ENCODE assay signal across 14 mouse cellular contexts in genomic region chr6:29638844-29639460, GRCm38 (mm10). TPM values are rescaled to one million over a fixed set of nuclear protein-coding genes. Genes with fewer than 3 reads are reported as not detected.
A peak's percentile ranks its signal among the peaks of the same experiment; 100 is the strongest.
DNase-seq lines count a peak whose midpoint lies in the region; ATAC-seq and TF ChIP-seq lines count a peak whose summit lies in the region.
"Had no signal": no experiment of that assay in that cellular context is flagged by ENCODE, and none has a peak within 500 bp of the region (broad histone marks: within the 10 kb centered on the region; RNA-seq: fewer than 3 reads in every experiment).

No protein-coding gene starts in this region.

- no peak for TF ChIP-seq CTCF in stomach, postnatal 0 days (IDR thresholded peaks at IDR 0.05; ENCODE audit: low read depth)

- TF ChIP-seq EP300 in stomach, postnatal 0 days (optimal IDR thresholded peaks at IDR 0.05) = no peak

- peaks cover 17% of the 10 kb centered on the region for H3K27me3 ChIP-seq in forebrain, embryonic 10.5 days (ENCODE audit: poor library complexity, severe bottlenecking)
- no peaks in the 10 kb centered on the region for H3K27me3 ChIP-seq in forebrain, embryonic 15.5 days
- no peaks in the 10 kb centered on the region for H3K27me3 ChIP-seq in kidney, embryonic 14.5 days (ENCODE audit: control insufficient read depth, insufficient read depth, low read length)
- H3K27me3 ChIP-seq in neural tube, embryonic 13.5 days = no peaks in the 10 kb centered on the region
- no peaks in the 10 kb centered on the region for H3K27me3 ChIP-seq in stomach, postnatal 0 days (ENCODE audit: control insufficient read depth, insufficient read depth, low read length)

- H3K4me1 ChIP-seq in forebrain, embryonic 10.5 days = peaks cover 20% of the 10 kb centered on the region
- H3K4me1 ChIP-seq in forebrain, embryonic 15.5 days = no peaks in the 10 kb centered on the region
- H3K4me1 ChIP-seq in kidney, embryonic 14.5 days (ENCODE audit: control insufficient read depth, insufficient read depth, low read length) = peaks cover 6% of the 10 kb centered on the region; the same call in 1 of the 2 replicates
- 0 out of 2 replicates have a peak, but pooled peaks cover 3% of the 10 kb centered on the region for H3K4me1 ChIP-seq in neural tube, embryonic 13.5 days (replicated peaks)
- no peaks in the 10 kb centered on the region for H3K4me1 ChIP-seq in stomach, postnatal 0 days (replicated peaks; ENCODE audit: control insufficient read depth, insufficient read depth)

- ATAC-seq in forebrain, embryonic 15.5 days (replicated peaks) = no peak
- no peak for ATAC-seq in kidney, embryonic 14.5 days (ENCODE audit: low FRiP score, low TSS enrichment)
- ATAC-seq in neural tube, embryonic 13.5 days (ENCODE audit: low read depth) = no peak
- 0 out of 2 replicates have a peak, but pooled peaks have one; percentile 24 for ATAC-seq in stomach, postnatal 0 days (ENCODE audit: low FRiP score, low TSS enrichment)

- no peak overlapping the region for H3K9ac ChIP-seq in forebrain, embryonic 15.5 days (replicated peaks)
- no peak overlapping the region for H3K9ac ChIP-seq in kidney, embryonic 14.5 days (ENCODE audit: low read depth, low read length)
- H3K9ac ChIP-seq in neural tube, embryonic 13.5 days = no peak overlapping the region
- H3K9ac ChIP-seq in stomach, postnatal 0 days (ENCODE audit: low read length) = no peak overlapping the region
- H3K9ac ChIP-seq: lung, embryonic 14.5 days had no signal

- DNase-seq in forebrain, embryonic 10.5 days (ENCODE audit: extremely low spot score, low spot score) = no peak
- DNase-seq in kidney, adult 8-10 months = no peak
- DNase-seq in neural tube, embryonic 10.5 days (ENCODE audit: extremely low spot score, low spot score) = no peak
- DNase-seq in stomach, postnatal 0 days (ENCODE audit: low spot score) = no peak
- no peak for DNase-seq in embryo, embryonic 10 days (ENCODE audit: low spot score)
- DNase-seq: cerebellum, adult 11 months; heart, postnatal 14 days; kidney, postnatal 14 days; left cerebral cortex, postnatal 4 days; lung, embryonic 14.5 days; thymus, adult 2 months had no signal

- no peak overlapping the region for H3K4me2 ChIP-seq in forebrain, embryonic 15.5 days (replicated peaks)
- peak overlapping the region; percentile 27 for H3K4me2 ChIP-seq in kidney, embryonic 14.5 days (replicated peaks; ENCODE audit: low read depth, low read length)
- H3K4me2 ChIP-seq in neural tube, embryonic 13.5 days = 0 out of 2 replicates have a peak overlapping the region, but pooled peaks have one; percentile 11
- H3K4me2 ChIP-seq in stomach, postnatal 0 days (replicated peaks; ENCODE audit: low read depth) = no peak overlapping the region
- H3K4me2 ChIP-seq: lung, embryonic 14.5 days had no signal

- no peaks in the 10 kb centered on the region for H3K36me3 ChIP-seq in forebrain, embryonic 10.5 days (replicated peaks)
- no peaks in the 10 kb centered on the region for H3K36me3 ChIP-seq in forebrain, embryonic 15.5 days
- no peaks in the 10 kb centered on the region for H3K36me3 ChIP-seq in kidney, embryonic 14.5 days (ENCODE audit: control insufficient read depth, insufficient read depth, low read length)
- no peaks in the 10 kb centered on the region for H3K36me3 ChIP-seq in neural tube, embryonic 13.5 days
- no peaks in the 10 kb centered on the region for H3K36me3 ChIP-seq in stomach, postnatal 0 days (ENCODE audit: control insufficient read depth, insufficient read depth, low read length)

- H3K27ac ChIP-seq in forebrain, embryonic 10.5 days = peak overlapping the region; percentile 44; the same call in 1 of the 2 replicates
- no peak overlapping the region for H3K27ac ChIP-seq in forebrain, embryonic 15.5 days (replicated peaks)
- H3K27ac ChIP-seq in kidney, embryonic 14.5 days (ENCODE audit: low read depth, low read length) = no peak overlapping the region
- no peak overlapping the region for H3K27ac ChIP-seq in neural tube, embryonic 13.5 days (replicated peaks)
- no peak overlapping the region for H3K27ac ChIP-seq in stomach, postnatal 0 days (replicated peaks)

- H3K4me3 ChIP-seq in forebrain, embryonic 10.5 days = peak overlapping the region; percentile 26
- no peak overlapping the region for H3K4me3 ChIP-seq in forebrain, embryonic 15.5 days
- H3K4me3 ChIP-seq in kidney, embryonic 14.5 days (ENCODE audit: low read length) = no peak overlapping the region
- no peak overlapping the region for H3K4me3 ChIP-seq in neural tube, embryonic 13.5 days
- no peak overlapping the region for H3K4me3 ChIP-seq in stomach, postnatal 0 days (ENCODE audit: low read depth, low read length)

- H3K9me3 ChIP-seq in forebrain, embryonic 10.5 days = peaks cover 9% of the 10 kb centered on the region
- H3K9me3 ChIP-seq in forebrain, embryonic 15.5 days = no peaks in the 10 kb centered on the region
- H3K9me3 ChIP-seq in kidney, embryonic 14.5 days (ENCODE audit: control insufficient read depth, low read length) = peaks cover 4% of the 10 kb centered on the region; the same call in 1 of the 2 replicates
- peaks cover 8% of the 10 kb centered on the region; the same call in 1 of the 2 replicates for H3K9me3 ChIP-seq in neural tube, embryonic 13.5 days
- no peaks in the 10 kb centered on the region for H3K9me3 ChIP-seq in stomach, postnatal 0 days (ENCODE audit: control insufficient read depth, low read length)

- WGBS in forebrain, embryonic 10.5 days = 12% methylated on average over 16 of the region's 16 CpGs
- 12% methylated on average over 15 of the region's 16 CpGs for WGBS in forebrain, embryonic 15.5 days
- 7% methylated on average over 15 of the region's 16 CpGs for WGBS in kidney, embryonic 14.5 days
- WGBS in neural tube, embryonic 13.5 days = 11% methylated on average over 16 of the region's 16 CpGs
- WGBS in stomach, postnatal 0 days = 7% methylated on average over 16 of the region's 16 CpGs

RNA-seq across cellular contexts. Expression of gene Tnpo3, which starts 29.3 kb away (rescaled TPM):
- 127 and 129 TPM in 2 replicates for polyA plus RNA-seq in forebrain, embryonic 10.5 days (2016; fragmentation: Nextera tagmentation; extraction: Ambion mirVana)
- polyA plus RNA-seq in forebrain, embryonic 15.5 days (2015; fragmentation: Nextera tagmentation; extraction: Ambion mirVana) = 107 and 111 TPM in 2 replicates
- 58.8 and 104 TPM in 2 replicates for polyA plus RNA-seq in kidney, embryonic 14.5 days (2014; fragmentation: Nextera tagmentation; extraction: Ambion mirVana)
- polyA plus RNA-seq in neural tube, embryonic 13.5 days (2015; fragmentation: Nextera tagmentation; extraction: Ambion mirVana) = 82.2 and 87.4 TPM in 2 replicates
- polyA plus RNA-seq in stomach, postnatal 0 days (2015; fragmentation: Nextera tagmentation; extraction: Ambion mirVana) = 33.3 and 33.8 TPM in 2 replicates

RNA-seq across cellular contexts. Expression of gene Tspan33, which starts 55.1 kb away (rescaled TPM):
- 11.5 and 13.3 TPM in 2 replicates for polyA plus RNA-seq in forebrain, embryonic 10.5 days (2016; fragmentation: Nextera tagmentation; extraction: Ambion mirVana)
- 5.0 and 7.4 TPM in 2 replicates for polyA plus RNA-seq in forebrain, embryonic 15.5 days (2015; fragmentation: Nextera tagmentation; extraction: Ambion mirVana)
- polyA plus RNA-seq in kidney, embryonic 14.5 days (2014; fragmentation: Nextera tagmentation; extraction: Ambion mirVana) = 7.3 and 10.2 TPM in 2 replicates
- polyA plus RNA-seq in neural tube, embryonic 13.5 days (2015; fragmentation: Nextera tagmentation; extraction: Ambion mirVana) = 5.6 and 7.0 TPM in 2 replicates
- polyA plus RNA-seq in stomach, postnatal 0 days (2015; fragmentation: Nextera tagmentation; extraction: Ambion mirVana) = 4.0 and 4.4 TPM in 2 replicates

Comparison
In these comparisons a context has a peak if more than half of its experiments do, and no peak if none do; other contexts are left out.
1. H3K4me2 ChIP-seq: peak in kidney, embryonic 14.5 days (single experiment) and neural tube, embryonic 13.5 days (single experiment); none in forebrain, embryonic 15.5 days (single experiment) and stomach, postnatal 0 days (single experiment).